Mouse (Mus musculus) testis, adult 2 months (tissue): ENCODE measurements at regions not wholly inside any gene's neighbourhood (a gene's known extent, or its start where the extent isn't known, plus 50 kb on each side); places are given as distances from the start of the nearest gene placed in this dataset.

Source experiments
- H3K27ac ChIP-seq: fragments of 200-500 bp; 2 replicates; pipeline ENCODE4 v1.5.1; 2012; ENCODE audit warnings: low read depth, low read length; ENCODE audit not compliant: control insufficient read depth, insufficient read depth
- H3K27me3 ChIP-seq: fragments of 200-500 bp; 2 replicates; pipeline ENCODE4 v1.6.1; 2012; ENCODE audit warnings: mild to moderate bottlenecking, low read length, moderate library complexity; ENCODE audit not compliant: control insufficient read depth, insufficient read depth
- H3K36me3 ChIP-seq: fragments of 200-500 bp; 2 replicates; pipeline ENCODE4 v1.6.1; 2012; ENCODE audit warnings: mild to moderate bottlenecking, low read length; ENCODE audit not compliant: control insufficient read depth, insufficient read depth
- H3K4me1 ChIP-seq: fragments of 200-500 bp; 2 replicates; pipeline ENCODE4 v1.6.1; 2012; ENCODE audit warnings: low read length; ENCODE audit not compliant: control insufficient read depth, insufficient read depth
- H3K4me3 ChIP-seq: fragments of 200-500 bp; 2 replicates; pipeline ENCODE4 v1.5.1; 2012; ENCODE audit warnings: low read depth, mild to moderate bottlenecking, low read length, moderate library complexity, mixed read lengths; ENCODE audit not compliant: control insufficient read depth
- CTCF ChIP-seq: fragments of 200-500 bp; IDR thresholded peaks from 2 replicates; pipeline ENCODE4 v1.5.1; 2012; ENCODE audit warnings: low read depth, mild to moderate bottlenecking, inconsistent platforms, low read length, moderate library complexity; ENCODE audit not compliant: control insufficient read depth, insufficient read depth, insufficient replicate concordance
- POLR2A ChIP-seq: fragments of 200-500 bp; IDR thresholded peaks from 2 replicates; pipeline ENCODE4 v1.6.1; 2012; ENCODE audit warnings: low read depth, mild to moderate bottlenecking, inconsistent platforms, low read length, moderate library complexity; ENCODE audit not compliant: control insufficient read depth

GRCm38 (mm10) chr9:61135917-61136316 is 236.2 kb upstream of the Tle3 start:
- H3K4me1 ChIP-seq, result no peaks in the 10 kb centered on the region
- no peak for TF ChIP-seq POLR2A
- no peak for TF ChIP-seq CTCF
- no peaks in the 10 kb centered on the region for H3K36me3 ChIP-seq
- H3K4me3 ChIP-seq, result no peak overlapping the region
- H3K27ac ChIP-seq, result no peak overlapping the region
- H3K27me3 ChIP-seq, result no peaks in the 10 kb centered on the region

GRCm38 (mm10) chr9:61138741-61139368 is 233.3 kb upstream of the Tle3 start:
- H3K4me3 ChIP-seq, result no peak overlapping the region
- TF ChIP-seq POLR2A, result no peak
- TF ChIP-seq CTCF, result no peak
- H3K36me3 ChIP-seq, result no peaks in the 10 kb centered on the region
- no peaks in the 10 kb centered on the region for H3K4me1 ChIP-seq
- H3K27me3 ChIP-seq, result no peaks in the 10 kb centered on the region
- H3K27ac ChIP-seq, result no peak overlapping the region

GRCm38 (mm10) chr9:61143101-61143500 is 229.1 kb upstream of the Tle3 start:
- Histone ChIP-seq H3K27me3 (no peaks in the 10 kb centered on the region), H3K27ac (no peak overlapping the region), H3K4me1 (no peaks in the 10 kb centered on the region), H3K36me3 (no peaks in the 10 kb centered on the region), H3K4me3 (no peak overlapping the region)
- no peak for TF ChIP-seq POLR2A
- TF ChIP-seq CTCF, result no peak

GRCm38 (mm10) chr9:61144685-61145318 is 227.4 kb upstream of the Tle3 start:
- Histone ChIP-seq H3K36me3 (no peaks in the 10 kb centered on the region), H3K4me1 (no peaks in the 10 kb centered on the region), H3K4me3 (no peak overlapping the region), H3K27me3 (no peaks in the 10 kb centered on the region), H3K27ac (no peak overlapping the region)
- TF ChIP-seq CTCF (no peak), POLR2A (no peak)

GRCm38 (mm10) chr9:61145738-61146137 is 226.4 kb upstream of the Tle3 start:
- H3K4me1 ChIP-seq, result no peaks in the 10 kb centered on the region
- H3K27me3 ChIP-seq, result no peaks in the 10 kb centered on the region
- no peak for TF ChIP-seq CTCF
- no peak for TF ChIP-seq POLR2A
- no peaks in the 10 kb centered on the region for H3K36me3 ChIP-seq
- no peak overlapping the region for H3K27ac ChIP-seq
- no peak overlapping the region for H3K4me3 ChIP-seq

GRCm38 (mm10) chr9:61151201-61151600 is 221.0 kb upstream of the Tle3 start:
- H3K4me3 ChIP-seq, result no peak overlapping the region
- H3K27ac ChIP-seq, result no peak overlapping the region
- H3K4me1 ChIP-seq, result no peaks in the 10 kb centered on the region
- TF ChIP-seq POLR2A (no peak), CTCF (no peak)
- H3K27me3 ChIP-seq, result no peaks in the 10 kb centered on the region
- H3K36me3 ChIP-seq, result no peaks in the 10 kb centered on the region

GRCm38 (mm10) chr9:61151901-61152337 is 220.2 kb upstream of the Tle3 start:
- no peaks in the 10 kb centered on the region for H3K36me3 ChIP-seq
- no peak overlapping the region for H3K4me3 ChIP-seq
- no peaks in the 10 kb centered on the region for H3K27me3 ChIP-seq
- no peak overlapping the region for H3K27ac ChIP-seq
- TF ChIP-seq POLR2A (no peak), CTCF (no peak)
- H3K4me1 ChIP-seq, result no peaks in the 10 kb centered on the region

GRCm38 (mm10) chr9:61154721-61155120 is 217.4 kb upstream of the Tle3 start:
- Histone ChIP-seq H3K27me3 (no peaks in the 10 kb centered on the region), H3K4me1 (no peaks in the 10 kb centered on the region), H3K36me3 (no peaks in the 10 kb centered on the region), H3K27ac (no peak overlapping the region), H3K4me3 (no peak overlapping the region)
- TF ChIP-seq POLR2A, result no peak
- TF ChIP-seq CTCF, result no peak
